Mouse (Mus musculus): ENCODE data around the gene Prkg2. TPM values are rescaled to one million over a fixed set of nuclear protein-coding genes. Genes with fewer than 3 reads are reported as not detected.

Gene Prkg2
- total RNA-seq, 2 experiments from 2014 or later, result 9.1 to 9.2 TPM

DNA sequence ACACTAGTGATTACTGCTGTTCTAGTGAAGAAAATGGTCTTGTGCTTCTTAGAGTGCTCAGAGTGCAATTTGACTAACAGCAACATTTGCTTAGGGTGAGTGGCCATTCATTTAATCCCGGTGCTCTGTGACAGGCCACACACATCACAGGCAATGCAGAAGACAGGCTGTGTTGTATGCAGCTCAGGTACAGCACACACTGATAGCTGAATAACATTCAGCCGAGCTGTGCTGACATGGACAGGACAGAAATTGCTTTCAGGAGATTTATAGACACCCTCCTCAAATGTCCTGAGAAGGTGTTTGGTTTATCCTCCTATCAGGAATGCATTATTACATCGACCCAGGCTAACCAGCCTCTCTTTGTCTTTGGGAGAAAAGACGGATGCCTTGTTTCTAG is 99.3 kb downstream of the Prkg2 start:
- DNase-seq (ENCODE audit: low spot score in 2 of 2), result no peak
- intact Hi-C loops (cut with DNase I), result no loop called here

DNA sequence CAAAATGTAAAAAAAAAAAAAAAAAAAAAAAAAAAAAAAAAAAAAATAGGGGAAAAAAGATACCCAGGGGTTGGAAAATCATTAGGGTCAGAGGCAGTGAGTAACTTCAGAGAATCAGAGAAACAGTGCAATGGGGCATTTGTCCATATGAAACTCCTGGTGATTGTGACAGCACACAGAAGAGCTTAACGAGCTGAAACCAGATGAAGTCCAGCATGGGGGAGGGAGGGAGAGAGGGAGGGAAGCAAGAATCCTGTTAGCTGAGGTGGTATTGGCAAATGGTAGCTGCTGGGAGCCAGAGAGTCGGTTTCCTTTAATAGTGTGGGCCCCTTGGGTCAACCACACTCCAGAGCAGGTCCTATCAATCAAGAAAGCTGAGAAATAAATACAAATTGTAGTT is 100.5 kb downstream of the Prkg2 start:
- intact Hi-C loops (cut with DNase I), result no loop called here
- DNase-seq (ENCODE audit: low spot score in 2 of 2), result no peak

DNA sequence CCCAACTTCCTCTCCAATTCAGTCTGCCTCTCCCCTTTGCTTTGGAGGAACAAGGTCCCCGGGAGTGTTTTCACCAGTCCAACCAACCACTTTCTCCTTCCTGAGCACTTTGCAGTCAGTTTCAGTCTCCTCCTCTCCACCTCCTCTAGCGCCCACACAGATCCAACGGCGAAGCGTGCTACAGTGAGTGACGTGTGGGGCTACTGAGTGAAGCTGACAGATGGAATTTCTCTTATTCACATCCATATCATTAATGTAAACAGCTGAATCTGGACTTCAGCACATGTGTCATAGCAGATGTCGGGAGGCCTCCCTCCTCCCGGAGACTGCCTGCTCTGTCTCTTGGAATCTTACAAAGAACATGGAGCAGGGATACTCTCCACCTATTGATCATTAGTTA is 101.2 kb downstream of the Prkg2 start:
- no peak for DNase-seq (ENCODE audit: low spot score in 2 of 2)

DNA sequence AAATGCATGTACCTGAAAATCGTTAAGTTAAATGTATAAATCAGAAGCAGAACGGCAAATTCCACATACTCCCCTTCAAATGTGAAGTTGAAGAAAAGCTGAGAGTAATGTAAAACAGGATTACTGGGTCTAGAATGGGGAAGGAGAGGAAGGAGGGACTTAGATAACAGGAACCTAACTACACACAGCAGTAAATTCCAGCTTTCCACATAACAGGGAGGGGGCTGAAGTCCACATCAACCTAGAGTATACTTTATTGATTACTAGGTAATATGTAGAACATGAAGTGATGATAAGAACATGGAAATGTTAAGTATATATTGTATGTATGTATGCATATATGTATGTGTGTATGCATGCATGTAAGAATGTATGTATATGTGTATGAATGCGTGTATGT is 114.2 kb downstream of the Prkg2 start:
- no peak for DNase-seq (ENCODE audit: low spot score in 2 of 2)
- intact Hi-C loops (cut with DNase I), result no loop called here

More for the DNA sequence above, 101.2 kb downstream of the Prkg2 start:
- intact Hi-C loops (cut with DNase I), result no loop called here

DNA sequence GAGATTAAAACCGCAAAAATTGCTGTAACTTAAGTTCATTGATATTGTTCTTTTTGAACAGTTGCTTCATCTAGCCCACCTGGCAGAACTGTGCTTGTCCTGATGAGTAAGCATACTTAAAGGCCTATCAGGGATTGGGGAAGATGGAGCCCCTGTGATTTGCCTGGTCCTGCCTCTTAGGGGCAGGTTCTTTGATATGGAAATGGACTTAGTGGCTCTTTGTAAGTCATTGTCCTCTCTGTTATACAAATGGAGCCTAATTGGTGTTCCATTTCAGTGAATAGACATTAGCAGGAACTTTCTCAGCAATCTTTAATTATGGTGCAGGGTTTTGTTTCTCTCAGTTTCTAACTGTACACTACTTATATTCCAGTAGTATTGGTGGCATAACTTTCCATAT is 115.5 kb downstream of the Prkg2 start:
- intact Hi-C loops (cut with DNase I), result no loop called here

DNA sequence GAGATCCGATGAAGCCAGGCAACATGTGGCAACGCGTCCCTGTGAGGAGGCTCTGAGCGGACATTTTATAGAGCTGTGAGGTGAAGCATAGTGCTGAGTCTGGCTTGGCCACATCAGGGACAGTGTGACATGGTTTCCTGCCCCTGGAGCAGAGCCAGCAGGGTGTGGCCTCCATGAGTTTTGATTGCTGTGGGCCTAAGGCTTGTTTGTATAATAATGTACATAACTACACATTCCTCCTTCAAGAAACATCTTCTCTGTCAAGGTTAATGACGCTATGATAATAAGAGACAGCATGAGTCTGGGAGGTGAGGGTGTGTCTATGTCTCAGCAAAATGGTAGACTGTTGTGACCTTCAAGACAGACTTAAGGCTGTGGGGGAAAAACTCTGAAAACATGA is 118.4 kb downstream of the Prkg2 start:
- intact Hi-C loops (cut with DNase I), result no loop called here
- no peak for DNase-seq (ENCODE audit: low spot score in 2 of 2)

More for the DNA sequence above, 115.5 kb downstream of the Prkg2 start:
- no peak for DNase-seq (ENCODE audit: low spot score in 2 of 2)

DNA sequence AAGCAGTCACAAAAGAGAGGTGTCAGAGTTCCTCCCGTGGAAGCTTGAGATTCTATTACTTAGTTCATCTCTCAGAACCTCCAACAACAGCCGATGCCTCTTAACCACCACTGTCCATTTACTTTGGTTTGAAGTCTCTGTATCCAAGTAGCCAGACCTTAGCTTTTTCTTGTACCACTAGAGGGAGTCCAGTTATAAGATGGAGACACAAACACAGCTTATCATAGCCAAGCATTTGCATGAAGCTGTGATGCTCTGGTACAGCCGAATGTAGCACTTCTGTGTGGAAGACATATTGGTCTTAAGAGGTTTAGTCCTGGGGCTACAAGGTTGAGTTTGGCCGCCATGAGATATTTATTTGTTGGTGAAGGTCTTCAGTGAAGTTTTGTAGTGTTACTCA is 134.8 kb downstream of the Prkg2 start:
- intact Hi-C loops (cut with DNase I), result loop anchor here (10.0 kb wide), 2 partner anchors 132 to 252 kb away; partner anchors contain the start of gene Prkg2
- peak; percentile 43 to 74 for DNase-seq (ENCODE audit: low spot score in 2 of 2)

DNA sequence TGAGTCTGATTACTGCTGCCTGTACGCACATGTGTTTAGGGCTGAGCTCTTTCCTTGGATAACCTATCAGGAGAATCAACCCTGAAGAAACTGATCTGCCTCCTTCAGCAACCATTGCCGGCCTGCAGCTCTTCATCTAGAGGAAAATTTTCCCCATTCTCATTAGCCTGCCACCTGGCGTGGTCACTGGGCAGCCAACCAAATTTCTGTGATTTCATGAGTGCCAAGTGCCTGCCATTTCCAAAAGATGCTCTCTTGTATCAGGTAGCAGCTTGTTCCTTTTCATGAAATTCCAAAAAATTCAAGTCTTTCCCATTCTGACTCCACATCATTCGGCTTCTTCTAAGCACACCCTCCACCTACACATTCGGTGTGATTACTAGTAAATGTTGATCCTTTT is 136.2 kb downstream of the Prkg2 start:
- DNase-seq (ENCODE audit: low spot score in 2 of 2), result no peak
- intact Hi-C loops (cut with DNase I), result loop anchor here (10.0 kb wide), 2 partner anchors 134 to 254 kb away; partner anchors contain the start of gene Prkg2

DNA sequence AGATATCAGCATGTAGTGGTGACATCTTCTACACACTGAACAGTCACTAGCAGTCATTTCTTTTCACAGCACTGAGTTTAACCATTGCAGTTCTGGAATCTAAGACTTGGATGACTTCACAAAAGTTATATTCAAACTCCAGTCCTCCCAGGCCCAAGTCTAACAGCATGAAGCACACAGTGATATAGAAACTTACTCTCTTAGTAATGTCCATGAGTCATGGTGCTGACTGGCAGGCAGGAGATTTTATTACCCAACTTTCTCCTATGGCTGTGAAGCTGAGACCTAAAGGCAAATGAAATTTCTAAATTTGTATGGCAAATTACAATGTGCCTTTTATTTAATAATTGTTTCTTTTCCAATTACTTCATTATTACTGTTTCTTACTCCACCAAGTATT is 139.2 kb downstream of the Prkg2 start:
- intact Hi-C loops (cut with DNase I), result no loop called here
- no peak for DNase-seq (ENCODE audit: low spot score in 2 of 2)

DNA sequence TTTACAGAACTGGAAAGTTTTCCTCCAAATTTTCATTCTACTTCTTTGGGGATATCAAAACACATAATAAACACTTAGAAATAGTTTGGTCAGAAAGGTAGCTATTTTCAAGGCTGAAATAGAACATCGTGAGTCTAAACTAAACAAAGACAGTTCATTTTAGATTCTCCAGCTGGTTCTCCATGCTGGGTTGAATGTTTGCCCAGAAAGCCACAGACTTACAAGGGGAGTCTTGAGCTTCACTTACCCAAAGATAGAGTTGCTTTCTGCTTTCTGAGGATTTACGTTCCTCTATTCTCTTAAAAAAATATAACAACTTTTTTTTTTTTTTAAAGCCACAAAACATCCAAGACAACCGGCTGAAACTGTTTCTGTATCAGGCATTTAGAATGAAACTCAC is 142.9 kb downstream of the Prkg2 start:
- intact Hi-C loops (cut with DNase I), result no loop called here
- peak; percentile 8 to 35 for DNase-seq (ENCODE audit: low spot score in 2 of 2)

DNA sequence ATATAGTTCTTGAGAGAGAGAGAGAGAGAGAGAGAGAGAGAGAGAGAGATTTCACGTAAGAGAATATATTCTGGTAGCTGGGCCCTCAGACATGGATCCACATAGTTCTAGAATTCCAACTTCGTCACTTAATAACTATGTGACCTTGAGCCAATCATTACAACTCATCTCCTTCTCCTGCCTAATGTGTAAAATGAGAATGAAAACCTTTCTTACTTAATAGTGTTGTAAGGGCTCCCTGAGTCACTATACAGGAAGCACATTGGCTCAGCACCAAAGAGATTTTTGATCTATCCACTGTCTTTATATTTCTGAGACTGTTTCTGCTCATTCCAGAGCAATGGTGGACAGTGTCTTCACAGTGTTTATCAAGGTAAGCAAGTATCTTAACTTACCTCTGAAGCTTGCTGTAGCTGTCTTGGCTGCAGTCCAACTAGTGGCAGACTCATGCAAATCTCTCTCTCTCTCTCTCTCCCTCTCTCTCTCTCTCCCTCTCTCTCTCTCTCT is 146.6 kb downstream of the Prkg2 start:
- DNase-seq (ENCODE audit: low spot score in 2 of 2), result no peak
- intact Hi-C loops (cut with DNase I), result no loop called here

DNA sequence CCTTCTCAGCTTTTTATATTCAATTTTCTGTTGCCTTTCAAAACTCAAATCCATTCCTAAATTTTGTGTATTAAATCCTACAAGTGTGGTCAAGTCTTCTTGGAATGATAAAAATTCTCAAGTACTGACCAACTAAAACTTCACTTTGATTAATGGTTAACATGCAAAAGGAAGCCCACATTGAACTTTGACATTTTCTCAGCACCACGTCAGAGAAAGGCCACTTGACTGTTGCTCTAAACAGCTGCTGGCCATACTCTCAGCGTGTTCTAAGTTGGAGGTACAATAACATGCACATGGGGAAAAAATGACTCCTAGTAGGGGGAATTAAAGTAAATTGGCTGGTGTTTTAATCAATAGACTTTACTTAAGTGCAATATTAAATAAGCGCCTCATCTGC is 155.1 kb downstream of the Prkg2 start:
- intact Hi-C loops (cut with DNase I), result no loop called here
- DNase-seq (ENCODE audit: low spot score in 2 of 2), result no peak

Other genes with a start within 250 kb of the Prkg2 start
- 10 to 100 TPM; 11.8 to 14.6 TPM for gene Bmp3, start 182.9 kb downstream of the Prkg2 start, total RNA-seq (2021)

Data from left cerebral cortex, postnatal 14 days (tissue).